Mouse (Mus musculus) megakaryocyte progenitor cell, adult 5-6 weeks (primary cell): Measurements from ENCODE around the gene Slc5a11. TPM values are rescaled to one million over a fixed set of nuclear protein-coding genes. Genes with fewer than 3 reads are reported as not detected.

ENCODE experiments used
- total RNA-seq, 2 experiments: library from RNA; stranded (forward) in 1 of 2; stranded (reverse) in 1 of 2; fragments of 157-497, 149-512 nt in 1 of 2; fragments of 200-1000 nt in 1 of 2; gene quantifications; 2 replicates each; pipeline versions ENCODE4 v1.2.3 to v1.2.4; 2015 to 2017

Slc5a11 gene
- total RNA-seq, 2 experiments from 2014 or later, result 1.3 to 5.6 TPM

Other genes starting within 250 kb of the Slc5a11 start
- gene Rbbp6, start 249.1 kb upstream of the Slc5a11 start, total RNA-seq (2015), result 115 and 134 TPM in 2 replicates
- 48.0 and 67.5 TPM in 2 replicates for gene Rbbp6, start 249.1 kb upstream of the Slc5a11 start, total RNA-seq (2017)
- 20.9 and 29.3 TPM in 2 replicates for gene Tnrc6a, start 90.9 kb upstream of the Slc5a11 start, total RNA-seq (2015)
- gene Tnrc6a, start 90.9 kb upstream of the Slc5a11 start, total RNA-seq (2017), result 20.2 and 51.3 TPM in 2 replicates
- 35.9 and 43.6 TPM in 2 replicates for gene Lcmt1, start 155.0 kb downstream of the Slc5a11 start, total RNA-seq (2015)
- 45.4 and 48.0 TPM in 2 replicates for gene Lcmt1, start 155.0 kb downstream of the Slc5a11 start, total RNA-seq (2017)
- gene Arhgap17, start 155.1 kb downstream of the Slc5a11 start, total RNA-seq (2015), result 79.4 and 85.9 TPM in 2 replicates
- gene Arhgap17, start 155.1 kb downstream of the Slc5a11 start, total RNA-seq (2017), result 23.2 and 26.7 TPM in 2 replicates
- gene Aqp8, start 247.5 kb downstream of the Slc5a11 start, total RNA-seq (2015), result not detected in 2 replicates
- not detected in 2 replicates for gene Aqp8, start 247.5 kb downstream of the Slc5a11 start, total RNA-seq (2017)